Mouse (Mus musculus): ENCODE measurements around the gene Azi2.

DNA sequence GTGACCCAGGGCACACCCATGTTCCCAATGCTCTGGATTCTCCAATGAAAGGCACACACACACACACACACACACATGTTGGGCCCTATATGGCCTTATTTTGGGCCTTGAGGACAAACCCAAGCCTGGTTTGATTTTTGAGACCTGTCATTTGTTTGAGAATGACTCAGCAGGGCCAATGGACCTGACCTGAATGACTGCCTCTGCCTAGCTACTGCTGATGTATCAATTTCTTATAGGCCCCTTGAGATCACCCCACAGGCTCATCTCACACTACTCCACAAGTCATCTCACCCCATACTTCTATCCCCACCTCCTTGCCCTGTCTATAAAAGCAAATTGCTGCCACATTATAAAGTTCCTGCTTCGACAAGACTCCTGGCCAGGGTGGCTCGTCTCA is 61.5 kb downstream of the Azi2 start:
- no peak for TF ChIP-seq POLR2A (IDR thresholded peaks at IDR 0.05; ENCODE audit: low read depth, low read length)
- no peak for TF ChIP-seq CTCF (IDR thresholded peaks at IDR 0.05; ENCODE audit: extremely low read depth, insufficient read length, insufficient replicate concordance, low read depth, low read length)
